Mouse (Mus musculus): Measurements from ENCODE around the gene Habp2.
A peak's percentile ranks its signal among the peaks of the same experiment; 100 is the strongest.

Habp2 gene

DNA sequence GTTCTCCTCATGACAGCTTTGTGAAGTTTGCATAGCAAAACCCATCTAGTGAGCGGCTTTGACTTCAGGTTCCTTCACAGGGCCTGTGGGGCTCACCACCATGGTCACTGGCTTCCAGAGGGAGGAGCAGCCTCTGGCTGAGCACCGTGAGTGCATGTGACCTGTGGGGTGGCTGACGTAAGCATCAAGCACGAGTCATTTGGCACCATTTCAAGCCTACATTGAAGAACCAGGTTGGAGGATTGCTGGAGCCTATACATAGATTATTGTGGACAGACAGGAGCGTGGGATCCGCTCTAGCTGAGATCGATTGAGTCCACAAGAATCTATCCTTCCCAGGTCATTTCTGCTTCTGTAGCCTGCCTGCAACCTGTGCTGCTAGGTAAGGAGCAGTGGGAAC lies at the start of gene Habp2:
Gene Habp2 (plus strand): TSS at position 272 of the 400 bp plus-strand sequence.
- DNase-seq (ENCODE audit: low spot score), result no peak

DNA sequence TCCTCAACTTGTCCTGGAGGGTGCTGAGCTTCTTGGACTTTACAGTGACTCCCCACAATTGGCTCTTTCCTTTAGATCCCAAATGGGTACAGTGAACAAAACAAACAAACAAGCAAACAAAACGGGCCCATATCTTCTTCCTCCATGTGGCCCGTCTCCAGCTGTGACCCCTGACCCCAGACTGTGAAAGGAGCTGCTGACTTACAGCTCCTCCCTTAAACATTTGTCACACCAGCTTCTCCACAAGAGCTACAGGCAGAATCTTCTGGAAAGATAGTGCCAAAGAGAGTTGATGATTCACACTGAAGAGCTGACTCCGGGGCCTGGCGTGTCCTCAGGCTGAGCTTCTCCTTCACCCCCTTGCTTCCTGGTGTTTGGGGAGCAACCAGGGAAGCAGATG lies 48.4 kb upstream of the Habp2 start:
- DNase-seq (ENCODE audit: low spot score), result no peak

DNA sequence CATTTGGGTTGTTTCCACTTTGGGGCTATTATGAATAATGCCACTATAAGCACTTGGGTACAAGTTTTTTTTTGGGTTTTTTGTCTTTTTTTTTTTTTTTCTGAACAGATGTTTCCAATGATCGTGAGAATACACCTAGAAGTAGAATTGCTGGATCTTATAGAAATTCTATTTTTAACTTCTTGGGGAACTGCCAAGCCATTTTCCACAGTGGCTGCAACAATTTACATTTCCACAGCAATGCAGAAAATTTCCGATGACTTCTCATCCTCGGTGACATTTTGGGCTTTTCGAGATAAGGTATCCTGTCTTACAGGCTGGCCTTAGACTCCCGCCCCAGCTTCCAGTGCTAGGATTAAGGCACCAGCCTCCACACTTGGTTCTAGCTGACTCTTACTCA lies 41.7 kb upstream of the Habp2 start:
- DNase-seq (ENCODE audit: low spot score), result no peak

DNA sequence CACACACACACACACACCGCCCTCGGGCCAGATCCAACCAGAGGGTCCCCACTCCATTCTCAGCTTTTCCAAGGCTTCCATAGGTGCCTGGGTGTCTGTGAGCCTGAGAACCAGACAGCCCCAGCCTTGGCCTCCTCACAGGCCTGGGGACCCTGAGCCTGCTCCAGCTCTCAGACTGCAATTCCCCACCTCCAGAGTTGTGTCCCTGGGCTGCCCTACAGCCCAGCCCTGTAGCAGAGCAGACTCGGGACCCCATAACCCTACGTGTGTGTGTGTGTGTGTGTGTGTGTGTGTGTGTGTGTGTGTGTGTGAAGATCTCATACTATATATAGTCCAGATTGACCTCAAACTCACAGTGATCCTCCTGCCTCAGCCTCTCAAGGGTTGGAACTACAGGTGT lies 34.1 kb upstream of the Habp2 start:
- DNase-seq (ENCODE audit: low spot score), result no peak

DNA sequence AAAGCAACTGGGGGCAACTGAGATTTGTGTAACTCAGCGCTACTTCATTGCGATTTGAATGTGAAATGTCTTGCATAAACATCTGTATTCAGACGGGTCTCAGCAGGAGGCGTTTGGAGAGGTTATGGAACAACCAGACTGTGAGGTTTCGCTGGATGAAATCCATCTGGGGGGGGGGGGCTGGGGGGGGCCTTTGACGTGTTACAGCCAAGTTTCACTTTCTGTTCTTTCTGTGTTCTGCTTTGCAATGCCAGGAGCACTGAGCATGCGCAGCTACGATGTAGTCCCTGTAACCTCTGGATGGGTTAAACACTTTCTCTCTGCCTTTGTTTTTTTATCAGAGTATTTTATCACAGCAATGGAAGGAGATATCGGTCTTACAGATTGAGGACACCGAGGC lies 33.7 kb upstream of the Habp2 start:
- DNase-seq (ENCODE audit: low spot score), result no peak

DNA sequence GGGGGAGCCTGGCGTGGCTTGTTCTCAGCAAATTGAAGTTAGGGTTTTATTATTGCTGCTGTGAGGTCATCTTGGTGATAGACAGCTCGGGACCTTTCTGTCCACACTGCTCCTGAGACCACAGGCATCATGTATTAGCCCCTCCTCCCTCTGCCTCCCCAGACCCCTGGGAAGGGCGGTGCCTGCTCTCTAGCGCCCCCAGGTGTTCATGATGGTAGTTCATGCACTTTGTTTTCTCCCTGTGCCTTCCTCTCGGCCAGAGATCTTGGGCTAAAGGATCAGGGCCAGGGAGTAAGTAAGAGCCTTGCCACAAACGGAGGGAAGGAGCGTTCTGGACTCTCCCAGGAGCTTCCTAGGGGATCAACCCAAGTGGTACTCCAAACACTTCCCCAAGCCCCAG lies 32.2 kb upstream of the Habp2 start:
- no peak for DNase-seq (ENCODE audit: low spot score)

DNA sequence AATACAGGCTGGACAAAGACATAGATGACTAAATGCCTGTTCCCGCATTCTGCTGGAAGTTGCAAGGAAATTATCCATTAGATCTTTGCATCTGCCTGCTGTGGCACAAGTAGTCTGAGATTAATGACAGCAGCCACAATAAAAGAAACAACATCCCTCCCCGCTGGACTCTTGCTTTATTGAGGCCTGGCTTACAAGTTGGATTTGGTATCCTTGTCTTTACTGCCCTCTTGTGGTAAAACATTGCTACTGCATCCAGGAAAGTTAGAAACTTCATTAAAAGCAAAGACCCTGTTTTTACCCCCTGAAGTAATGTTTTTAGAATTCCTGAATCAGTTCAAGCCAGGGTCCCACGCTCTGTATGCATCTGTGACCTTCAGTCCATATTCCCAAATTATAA lies 31.4 kb upstream of the Habp2 start:
- DNase-seq (ENCODE audit: low spot score), result no peak

DNA sequence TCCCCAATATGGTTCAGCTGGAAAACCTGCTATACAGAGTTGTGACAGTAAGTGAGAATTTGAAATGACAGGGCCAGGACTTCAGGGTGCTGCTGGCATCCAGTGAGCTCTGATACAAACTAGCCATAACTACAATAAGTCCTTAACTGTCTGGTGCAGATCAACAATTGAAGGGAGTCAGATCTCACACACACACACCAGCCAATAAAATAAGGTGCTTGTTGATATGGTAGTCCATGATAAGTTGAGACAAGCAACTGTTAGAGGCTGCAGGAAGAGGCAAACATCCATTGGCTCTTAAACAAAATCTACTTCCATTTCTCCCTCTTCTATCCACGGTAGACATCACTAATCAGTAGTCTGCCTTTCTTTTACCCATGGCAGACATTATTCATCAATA lies 30.7 kb upstream of the Habp2 start:
- no peak for DNase-seq (ENCODE audit: low spot score)

DNA sequence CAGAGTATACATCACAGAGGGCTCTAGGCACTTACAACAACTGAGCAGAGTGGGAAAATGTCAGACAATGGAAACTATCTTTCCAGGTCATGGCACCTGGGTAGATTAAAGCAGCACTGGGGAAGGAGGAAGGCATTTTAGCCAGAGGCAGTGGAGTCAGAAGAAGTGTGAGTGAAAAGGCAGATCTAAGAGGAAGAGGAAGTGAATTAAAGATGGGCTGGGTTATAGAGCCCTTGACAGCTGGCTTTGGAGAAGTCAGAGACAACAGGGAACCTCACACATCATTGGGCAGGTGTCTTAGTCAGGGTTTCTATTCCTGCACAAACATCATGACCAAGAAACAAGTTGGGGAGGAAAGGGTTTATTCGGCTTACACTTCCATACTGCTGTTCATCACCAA lies 30.2 kb upstream of the Habp2 start:
- no peak for DNase-seq (ENCODE audit: low spot score)

DNA sequence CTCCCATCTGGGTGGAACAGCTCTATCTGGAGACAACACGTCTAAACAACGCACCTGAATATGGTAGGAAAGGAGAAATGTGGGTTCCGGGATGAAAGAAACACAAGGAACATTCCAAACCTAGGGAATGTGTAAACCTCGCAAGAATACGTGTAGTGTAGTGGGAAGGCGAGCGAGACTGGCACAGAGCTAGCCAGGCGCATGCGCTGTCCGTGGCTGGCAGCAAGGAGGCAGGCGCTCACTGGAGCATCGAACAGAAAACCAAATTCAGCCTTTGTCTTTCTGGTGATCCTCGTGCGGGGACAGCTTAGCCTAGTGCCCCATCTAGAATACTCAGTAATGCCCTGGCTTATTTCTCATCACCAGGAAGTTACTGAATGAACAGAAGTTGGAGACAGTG lies 23.2 kb upstream of the Habp2 start:
- no peak for DNase-seq (ENCODE audit: low spot score)

DNA sequence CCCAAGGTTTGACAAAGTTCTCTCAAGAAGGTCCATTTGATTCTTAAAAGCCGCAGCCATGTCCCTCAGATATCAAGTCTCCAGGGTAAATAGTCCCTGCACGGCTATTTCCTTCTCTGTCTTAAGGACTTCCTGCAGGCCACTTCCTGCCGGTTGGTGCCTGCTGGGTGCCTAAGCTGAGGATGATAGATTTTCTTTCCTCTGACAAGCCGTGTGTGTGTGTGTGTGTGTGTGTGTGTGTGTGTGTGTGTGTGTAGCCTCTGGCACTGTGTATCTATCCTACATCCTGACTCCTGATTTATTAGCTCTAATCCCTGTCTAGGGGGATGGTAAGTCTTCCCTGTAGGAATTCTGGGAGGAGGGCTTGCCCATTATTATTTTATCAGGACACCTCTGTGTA lies 22.8 kb upstream of the Habp2 start:
- no peak for DNase-seq (ENCODE audit: low spot score)

DNA sequence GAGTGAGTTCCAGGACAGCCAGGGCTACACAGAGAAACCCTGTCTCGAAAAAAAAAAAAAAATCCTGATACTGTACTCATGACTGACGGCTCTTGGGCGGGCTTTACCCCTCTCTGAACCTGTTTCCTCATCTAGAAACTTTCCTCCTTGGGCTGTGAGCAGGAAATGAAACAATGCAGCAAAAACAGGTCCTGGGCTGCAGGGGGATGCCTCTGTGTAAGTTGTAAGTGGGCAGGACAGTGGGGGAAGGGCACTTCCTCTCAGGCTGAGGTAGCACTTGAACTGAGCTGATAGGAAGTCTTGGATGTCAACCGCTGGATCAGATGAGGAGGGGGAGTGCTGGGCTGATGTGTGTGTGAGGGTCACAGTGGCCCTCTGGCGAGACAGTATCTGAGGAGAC lies 21.8 kb upstream of the Habp2 start:
- DNase-seq (ENCODE audit: low spot score), result no peak

DNA sequence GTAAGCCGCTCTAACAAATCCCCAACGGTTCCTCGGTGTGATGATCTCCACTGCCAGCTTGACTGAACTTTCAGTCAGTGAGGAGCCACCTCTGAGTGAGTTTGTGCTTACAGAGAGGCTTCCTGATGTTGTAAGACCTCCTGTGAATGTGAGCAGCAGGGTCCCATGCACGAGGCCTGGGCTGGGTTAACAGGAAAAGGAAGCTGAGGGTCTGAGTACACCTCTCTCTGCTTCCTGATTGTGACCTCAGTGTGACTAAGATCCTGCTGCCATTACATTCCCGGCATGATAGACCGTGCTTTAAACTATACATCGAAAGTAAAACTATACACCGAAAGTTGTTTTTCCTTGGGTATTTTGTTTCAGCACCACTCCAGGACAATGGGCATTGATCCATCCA lies 14.9 kb upstream of the Habp2 start:
- DNase-seq (ENCODE audit: low spot score), result no peak

DNA sequence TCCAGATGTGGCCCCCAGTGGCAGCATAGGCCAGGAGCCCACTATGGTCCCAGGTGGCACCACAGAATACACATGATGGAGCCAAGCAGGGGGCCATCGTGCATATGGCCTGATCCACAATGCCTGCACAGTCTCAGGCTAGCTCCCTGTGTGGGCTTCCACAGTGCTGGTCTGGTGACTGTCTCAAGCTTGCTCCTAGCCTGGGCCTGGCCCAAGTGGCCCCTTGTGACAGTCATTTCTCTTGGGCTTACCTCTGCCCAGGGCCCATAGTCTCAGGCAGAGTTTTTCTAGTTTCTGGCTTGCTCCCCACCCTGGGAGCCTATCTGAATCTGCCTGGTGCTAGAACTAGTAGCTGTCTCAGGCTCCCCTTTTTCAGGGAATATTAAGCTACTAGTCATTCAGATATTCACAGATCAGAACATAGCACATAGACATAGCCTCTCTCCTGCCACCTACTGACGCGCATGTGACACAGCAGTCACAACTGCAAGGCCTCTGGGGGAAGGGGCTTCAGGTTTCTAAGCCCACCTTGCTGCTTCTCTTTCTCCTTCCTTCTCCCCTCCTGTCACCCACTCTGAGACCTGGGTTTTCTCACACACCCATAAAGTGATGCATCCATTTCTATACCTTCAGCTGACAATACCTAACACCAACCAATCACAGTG lies 9.7 kb upstream of the Habp2 start:
- no peak for DNase-seq (ENCODE audit: low spot score)

DNA sequence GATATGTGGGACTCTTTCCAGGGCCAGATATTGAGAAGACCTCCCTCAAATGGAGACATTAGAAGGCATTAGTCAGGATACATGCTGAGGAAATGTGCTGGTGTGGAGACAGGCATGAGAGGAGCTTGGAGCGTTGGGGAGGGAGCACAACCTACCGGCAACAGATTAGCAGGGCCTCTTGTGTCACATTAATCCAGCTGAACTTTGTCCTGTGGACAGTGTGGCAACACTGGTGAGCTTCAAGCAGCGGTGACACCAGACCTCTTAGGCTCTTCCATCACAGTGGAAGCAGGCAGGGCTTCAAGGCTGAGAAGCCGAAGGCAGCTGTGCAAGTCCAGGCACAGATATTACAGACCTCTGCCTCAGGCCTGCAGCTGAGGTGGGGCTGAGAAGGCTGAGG lies 9.0 kb upstream of the Habp2 start:
- DNase-seq (ENCODE audit: low spot score), result no peak

DNA sequence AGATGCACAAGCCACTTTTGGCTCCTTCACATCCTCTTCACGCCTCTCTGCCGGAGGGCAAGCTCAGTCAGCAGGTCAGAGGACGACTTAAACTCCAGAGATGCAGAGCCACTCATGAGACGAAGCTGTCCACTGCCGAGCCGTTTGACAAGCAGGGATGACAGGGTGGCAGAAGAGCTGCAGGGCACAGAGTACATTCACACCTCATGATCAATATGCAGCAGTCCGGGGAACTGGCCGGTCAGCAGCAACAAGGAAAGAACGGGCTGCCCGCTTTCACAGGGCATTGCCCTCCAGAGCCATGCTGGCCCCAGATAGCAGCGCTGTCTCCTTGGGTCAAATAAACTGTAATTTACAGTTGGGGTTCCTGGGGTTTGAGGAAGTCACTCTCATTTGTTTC lies 8.6 kb upstream of the Habp2 start:
- no peak for DNase-seq (ENCODE audit: low spot score)

DNA sequence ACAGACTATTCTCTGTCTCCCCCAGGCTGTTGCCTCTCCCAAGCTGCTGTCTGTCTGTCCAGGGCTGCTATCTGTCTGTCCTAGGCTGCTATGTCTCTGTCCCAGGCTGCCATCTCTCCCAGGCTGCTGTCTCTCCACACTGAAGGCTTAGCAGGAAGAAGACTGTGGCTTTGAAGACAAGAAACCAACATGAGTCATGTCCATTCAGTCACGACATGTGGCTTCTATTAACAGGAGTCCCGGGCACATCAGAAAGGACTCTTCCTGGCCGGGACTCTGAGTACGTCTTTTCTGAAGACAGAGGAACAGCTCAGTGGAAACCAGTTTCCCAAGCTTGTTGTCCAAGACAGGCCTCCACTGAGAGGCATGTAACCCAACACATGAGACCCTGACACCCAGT lies 1.7 kb upstream of the Habp2 start:
- DNase-seq (ENCODE audit: low spot score), result no peak

DNA sequence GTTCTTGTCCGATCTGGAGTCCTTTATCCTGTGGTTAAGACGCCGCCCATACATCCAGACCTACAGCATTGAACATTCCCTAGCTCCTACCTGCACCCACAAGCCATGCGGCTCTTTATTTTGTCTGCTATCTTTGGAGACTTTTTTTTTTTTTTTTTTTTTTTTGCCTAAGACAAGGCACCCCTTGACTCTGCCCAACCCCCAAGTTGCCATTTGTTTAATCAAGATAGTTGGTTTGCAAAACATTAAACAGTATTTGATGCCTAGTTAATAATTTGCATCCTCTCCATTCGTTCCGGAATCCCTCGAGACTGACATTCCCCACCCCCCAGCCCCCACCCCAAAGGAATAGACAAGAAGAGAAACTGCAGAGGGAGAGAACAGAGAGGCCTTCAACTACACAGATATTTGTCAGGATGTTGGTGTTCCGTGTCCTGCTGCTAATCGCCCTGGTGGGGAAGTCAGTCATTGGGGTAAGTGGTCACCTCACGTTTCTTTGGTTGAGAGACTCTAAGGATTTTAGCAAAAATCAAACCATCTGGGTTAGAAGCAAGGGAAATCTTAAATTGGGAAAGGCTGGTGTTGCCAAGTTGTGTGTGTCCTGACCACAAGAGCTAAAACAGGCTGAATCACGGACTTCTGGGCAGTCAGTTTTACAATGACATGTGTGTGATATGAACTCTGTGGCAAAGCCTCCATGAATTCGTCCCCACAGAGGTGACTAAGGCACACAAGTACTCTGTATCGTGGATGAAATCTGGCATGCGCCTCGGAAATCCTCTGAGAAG lies 837 bp downstream of the Habp2 start:
- DNase-seq (ENCODE audit: low spot score), result no peak

DNA sequence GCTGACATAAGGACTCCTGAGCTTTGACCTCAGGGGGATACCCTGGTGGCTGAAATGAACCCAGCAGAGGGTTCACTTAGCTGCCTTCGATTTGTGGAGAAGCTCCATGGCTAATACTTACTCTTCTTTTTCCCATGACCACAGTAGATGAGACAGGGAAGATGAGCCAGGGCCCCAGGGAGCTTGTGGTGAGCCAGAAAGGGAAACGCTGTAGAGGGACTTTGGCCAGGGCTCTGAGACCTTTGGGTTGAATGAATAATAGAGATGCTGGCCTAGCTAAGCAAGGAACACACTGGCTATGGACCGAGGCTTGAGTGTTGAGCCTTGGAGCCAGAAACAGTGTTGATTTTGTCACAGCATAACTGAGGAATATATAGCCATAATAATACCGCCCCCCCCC lies 1.5 kb downstream of the Habp2 start:
- no peak for DNase-seq (ENCODE audit: low spot score)

DNA sequence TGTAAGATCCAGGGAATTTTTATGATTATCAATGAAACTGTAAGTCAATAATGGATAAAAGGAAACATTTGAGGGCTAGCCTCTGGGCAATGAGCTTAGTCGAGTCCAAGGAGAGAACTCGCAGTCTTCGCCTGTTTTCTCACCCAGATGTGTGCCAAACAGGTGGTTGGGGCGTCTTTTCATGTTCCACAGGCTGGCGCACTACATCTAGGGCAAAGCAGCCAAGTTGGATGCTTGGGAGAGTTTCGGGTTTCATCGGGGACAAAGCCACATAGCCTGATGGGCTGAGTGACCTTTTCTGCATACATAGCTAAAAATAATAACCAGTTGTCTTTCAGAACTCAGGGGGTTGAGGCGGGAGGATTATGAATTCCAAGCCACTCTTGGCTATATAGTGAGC lies 2.7 kb downstream of the Habp2 start:
- DNase-seq (ENCODE audit: low spot score), result no peak

DNA sequence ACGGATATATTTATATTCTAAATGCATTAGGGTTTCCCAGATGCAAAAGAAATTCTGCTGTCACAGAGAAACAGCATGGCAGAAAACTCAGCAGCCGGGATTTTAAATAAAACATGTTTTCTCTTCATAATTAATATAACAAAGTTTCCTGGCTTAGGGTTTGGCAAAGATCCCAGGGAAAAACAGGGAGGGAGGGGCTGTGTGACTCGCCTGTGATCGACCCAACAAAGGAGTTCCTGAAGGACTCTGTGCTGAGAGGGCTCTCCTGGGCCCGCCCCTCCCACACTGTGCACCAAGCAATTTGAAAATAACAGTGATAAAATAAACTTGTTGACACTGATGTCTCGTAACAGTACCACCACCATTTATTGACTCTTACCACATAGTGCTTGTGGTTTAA lies 5.0 kb downstream of the Habp2 start:
- no peak for DNase-seq (ENCODE audit: low spot score)

DNA sequence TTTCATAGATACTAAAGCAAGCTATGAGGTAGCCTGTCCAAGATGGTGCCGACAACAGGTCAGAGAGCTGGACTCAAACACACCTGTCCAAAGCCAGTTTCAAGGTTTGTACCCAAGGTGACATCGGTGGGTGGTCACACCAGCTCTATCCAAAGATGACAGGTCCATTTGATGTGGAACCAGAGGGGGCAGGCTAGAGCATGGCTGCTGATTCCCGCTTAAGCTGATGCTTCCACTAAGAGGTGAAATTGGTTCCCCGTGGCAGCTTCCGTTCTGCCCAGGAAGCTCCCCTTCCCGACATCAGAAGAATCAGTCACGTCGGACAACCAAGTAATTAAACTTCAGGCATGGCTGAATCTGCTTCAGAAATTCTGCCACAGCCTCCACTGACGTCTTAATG lies 5.4 kb downstream of the Habp2 start:
- DNase-seq (ENCODE audit: low spot score), result no peak

DNA sequence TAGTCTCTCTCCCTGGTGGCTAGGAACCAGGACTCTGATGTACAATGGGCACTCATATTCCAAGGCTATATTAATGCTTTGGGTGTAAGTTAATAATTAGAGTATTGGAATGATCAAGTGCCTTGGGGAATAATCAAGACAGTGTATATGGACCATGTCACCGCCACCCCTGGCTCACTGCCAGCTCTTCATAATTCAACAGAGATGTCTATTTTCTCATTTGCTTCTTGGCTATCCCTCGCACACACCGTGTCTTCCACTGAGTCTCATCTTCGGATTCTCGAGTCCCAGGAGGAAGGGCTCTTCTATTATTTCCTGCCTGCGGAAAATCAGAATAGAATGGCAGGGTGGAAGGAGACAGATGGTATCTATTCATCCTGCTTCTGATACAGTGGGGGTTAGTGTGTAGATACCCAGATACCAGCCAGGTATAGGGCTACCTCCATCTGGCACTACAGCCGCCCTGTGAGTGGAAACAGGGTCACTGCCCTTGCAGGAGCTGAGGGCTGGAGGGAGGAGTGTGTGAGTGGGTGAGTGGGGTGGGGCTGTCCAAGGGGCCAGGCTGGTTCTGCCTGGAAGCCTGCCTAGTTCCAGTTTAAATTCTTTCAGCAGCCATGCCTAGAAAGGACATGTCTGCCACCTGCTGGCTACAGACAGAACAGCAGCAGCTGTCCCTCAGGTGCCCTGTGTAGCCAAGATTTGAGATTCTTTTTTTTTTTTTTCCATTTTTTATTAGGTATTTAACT lies 7.9 kb downstream of the Habp2 start:
- DNase-seq (ENCODE audit: low spot score), result peak; percentile 19
